Mouse (Mus musculus) bone marrow macrophage, adult 2 months (primary cell): ENCODE data around the gene Gm48552. TPM values are rescaled to one million over a fixed set of nuclear protein-coding genes. Genes with fewer than 3 reads are reported as not detected.

Source experiments
- H3K27ac ChIP-seq: 2 replicates; pipeline ENCODE4 v1.5.1; 2012; ENCODE audit warnings: low read depth, low read length; ENCODE audit not compliant: insufficient read depth
- H3K4me1 ChIP-seq: 2 replicates; pipeline ENCODE4 v1.6.1; 2012; ENCODE audit warnings: low read length; ENCODE audit not compliant: control insufficient read depth, insufficient read depth
- H3K4me3 ChIP-seq: 2 replicates; pipeline ENCODE4 v1.5.1; 2012; ENCODE audit warnings: mild to moderate bottlenecking, low read length, moderate library complexity; ENCODE audit not compliant: insufficient read depth
- CTCF ChIP-seq: IDR thresholded peaks from 2 replicates; pipeline ENCODE4 v1.5.1; 2012; ENCODE audit warnings: low read depth, mild to moderate bottlenecking, low read length, moderate library complexity
- POLR2A ChIP-seq: IDR thresholded peaks from 2 replicates; pipeline ENCODE4 v1.6.1; 2012; ENCODE audit warnings: mild to moderate bottlenecking, low read depth, low read length, borderline replicate concordance
- polyA plus RNA-seq: library from polyadenylated mRNA; stranded (reverse); fragments of >200 nt; gene quantifications from 2 replicates; pipeline ENCODE4 v1.2.4, GENCODE M21; 2012; ENCODE audit not compliant: missing spikeins, insufficient read depth, insufficient read length

The Gm48552 gene
- polyA plus RNA-seq, 1 experiment = not detected

DNA sequence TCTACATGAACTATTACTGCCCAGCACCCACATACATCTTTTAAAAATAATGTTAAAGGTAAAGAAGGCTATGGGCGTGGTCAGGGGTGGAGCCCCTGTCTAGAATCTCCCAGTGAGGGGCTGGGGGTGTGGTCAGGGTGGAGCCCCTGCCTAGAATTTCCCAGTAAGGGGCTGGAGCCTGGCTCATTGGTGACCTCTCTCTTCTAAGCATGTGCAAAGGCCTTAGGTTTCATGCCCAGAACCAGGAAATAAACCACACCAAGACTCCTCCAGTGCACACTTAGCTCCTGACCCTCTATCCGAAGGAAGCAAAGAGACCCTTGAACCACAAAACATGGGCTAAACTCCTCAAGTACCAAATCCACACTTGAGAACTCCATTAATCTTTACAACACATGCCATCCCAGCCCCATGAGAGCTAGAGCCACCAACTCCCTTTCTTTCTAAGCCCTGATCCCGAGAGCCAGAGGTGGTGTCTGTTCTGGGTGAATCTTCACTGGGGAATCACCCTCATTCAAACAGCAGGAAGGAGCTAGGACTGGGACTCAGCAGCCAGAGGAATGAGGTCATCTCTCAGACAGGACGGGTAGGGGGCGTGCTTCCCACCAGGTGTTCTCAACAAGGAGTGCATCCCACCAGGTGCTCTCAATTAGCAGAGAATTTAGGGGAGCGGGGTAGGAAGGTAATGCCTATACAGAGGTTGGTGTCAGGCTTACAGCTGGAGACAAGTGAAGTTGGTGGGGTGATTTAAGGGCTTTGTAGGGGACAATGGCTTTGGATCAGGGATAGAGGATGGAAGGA, 12.0 kb upstream of the Gm48552 start:
- Histone ChIP-seq H3K4me1 (peaks cover 17% of the 10 kb centered on the region), H3K4me3 (peak overlapping the region; percentile 83), H3K27ac (no peak overlapping the region)
- TF ChIP-seq CTCF = no peak
- no peak for TF ChIP-seq POLR2A

- TF ChIP-seq POLR2A = no peak
- TF ChIP-seq CTCF = no peak
- no peak overlapping the region; the same call in 1 of the 2 replicates for H3K27ac ChIP-seq
- peak overlapping the region; percentile 83 for H3K4me3 ChIP-seq
- H3K4me1 ChIP-seq = peaks cover 21% of the 10 kb centered on the region
Observed at GRCm38 (mm10) chr10:81377362-81377664, 11.5 kb upstream of the Gm48552 start.

- H3K4me1 ChIP-seq = peaks cover 24% of the 10 kb centered on the region
- H3K27ac ChIP-seq = peak within 1 kb of the TSS; percentile 54
- TF ChIP-seq CTCF (no peak), POLR2A (no peak)
Observed at GRCm38 (mm10) chr10:81377793-81378552, 10.8 kb upstream of the Gm48552 start, which contains the start of gene Fzr1. Gene Fzr1, minus strand, starts transcription at chr10:81378516.

DNA sequence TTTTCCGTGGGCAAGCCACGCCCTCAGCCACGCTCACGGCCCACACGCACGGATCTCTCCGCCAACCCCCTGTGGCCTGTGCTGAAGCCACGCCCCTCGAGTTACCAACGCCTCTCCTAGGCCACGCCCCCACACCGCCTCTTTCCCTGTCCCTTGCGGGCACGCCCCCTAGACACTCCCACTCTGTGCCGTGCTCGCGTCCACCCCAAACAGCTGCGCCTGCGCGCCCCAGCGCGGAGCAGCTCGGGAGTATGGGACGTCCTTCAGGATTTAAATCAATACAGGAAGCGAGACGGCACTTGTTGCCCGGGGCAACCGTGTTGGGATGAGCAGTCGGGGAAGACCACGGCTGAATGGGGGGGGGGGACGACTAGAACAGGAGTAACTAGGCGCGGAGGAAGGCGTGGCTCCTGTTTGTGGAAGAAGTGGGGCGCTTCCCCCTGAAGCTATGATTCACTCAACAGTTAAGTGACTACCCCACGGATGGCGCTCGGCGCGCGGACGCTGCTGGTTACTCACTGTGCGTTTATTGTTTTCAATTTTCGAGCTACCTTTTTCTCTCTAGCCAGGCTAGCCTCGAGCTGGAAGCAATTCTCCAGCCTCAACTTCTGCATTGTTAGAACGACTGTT, 10.1 kb upstream of the Gm48552 start:
- TF ChIP-seq POLR2A (no peak), CTCF (no peak)
- Histone ChIP-seq H3K4me3 (peak overlapping the region; percentile 72), H3K27ac (peak overlapping the region; percentile 54), H3K4me1 (peaks cover 24% of the 10 kb centered on the region)

More at GRCm38 (mm10) chr10:81377793-81378552, 10.8 kb upstream of the Gm48552 start, which contains the start of gene Fzr1:
- H3K4me3 ChIP-seq = peak within 1 kb of the TSS; percentile 83

- Histone ChIP-seq H3K4me3 (peak overlapping the region; percentile 72), H3K27ac (peak overlapping the region; percentile 54), H3K4me1 (peaks cover 24% of the 10 kb centered on the region)
- TF ChIP-seq POLR2A = no peak
Observed at GRCm38 (mm10) chr10:81379183-81379553, 9.6 kb upstream of the Gm48552 start.

DNA sequence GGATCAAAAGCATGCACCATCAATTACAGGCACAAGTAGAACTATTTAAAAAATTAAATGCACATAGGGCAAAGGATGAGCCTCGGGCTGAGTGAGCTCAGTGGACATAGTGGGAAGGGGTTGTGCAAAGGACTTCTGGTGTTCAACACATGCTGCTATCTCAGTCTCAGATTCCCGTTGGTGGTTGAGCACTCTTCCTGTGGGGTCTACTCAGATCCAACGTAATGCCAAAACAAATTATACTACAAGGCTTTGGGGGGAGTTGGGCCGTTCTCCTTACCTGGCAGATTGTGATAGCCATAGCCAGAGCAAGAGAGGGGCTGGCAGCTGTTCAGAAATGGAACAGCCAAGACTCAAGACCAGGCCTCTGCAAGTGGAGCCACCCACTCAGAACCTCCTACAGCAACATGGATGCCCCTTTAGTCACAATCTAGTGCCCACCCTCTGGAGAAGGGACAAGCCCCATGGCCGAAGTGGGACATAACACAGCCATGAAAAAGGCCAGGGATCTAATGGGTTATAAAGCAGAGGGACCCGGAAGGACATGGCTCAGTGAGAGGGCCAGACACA, 8.9 kb upstream of the Gm48552 start:
- Histone ChIP-seq H3K27ac (no peak overlapping the region), H3K4me1 (peaks cover 24% of the 10 kb centered on the region), H3K4me3 (no peak overlapping the region)
- TF ChIP-seq CTCF (no peak), POLR2A (no peak)

GRCm38 (mm10) chr10:81382039-81382438, 6.8 kb upstream of the Gm48552 start:
- Histone ChIP-seq H3K4me1 (peaks cover 25% of the 10 kb centered on the region), H3K4me3 (no peak overlapping the region), H3K27ac (0 out of 2 replicates have a peak overlapping the region, but pooled peaks have one; percentile 9)
- TF ChIP-seq CTCF (no peak), POLR2A (no peak)

GRCm38 (mm10) chr10:81383802-81384604, 4.8 kb upstream of the Gm48552 start, which contains the start of the genes Dohh and Gm48551:
Gene Dohh, plus strand, starts transcription at chr10:81384428.
Gene Gm48551, plus strand, starts transcription at chr10:81384466.
- H3K27ac ChIP-seq = peak within 1 kb of the TSS; percentile 82
- TF ChIP-seq POLR2A (peak; percentile 77; the same call in 1 of the 2 replicates), CTCF (no peak)
- H3K4me1 ChIP-seq = peaks cover 27% of the 10 kb centered on the region
- peak within 1 kb of the TSS; percentile 92 for H3K4me3 ChIP-seq

DNA sequence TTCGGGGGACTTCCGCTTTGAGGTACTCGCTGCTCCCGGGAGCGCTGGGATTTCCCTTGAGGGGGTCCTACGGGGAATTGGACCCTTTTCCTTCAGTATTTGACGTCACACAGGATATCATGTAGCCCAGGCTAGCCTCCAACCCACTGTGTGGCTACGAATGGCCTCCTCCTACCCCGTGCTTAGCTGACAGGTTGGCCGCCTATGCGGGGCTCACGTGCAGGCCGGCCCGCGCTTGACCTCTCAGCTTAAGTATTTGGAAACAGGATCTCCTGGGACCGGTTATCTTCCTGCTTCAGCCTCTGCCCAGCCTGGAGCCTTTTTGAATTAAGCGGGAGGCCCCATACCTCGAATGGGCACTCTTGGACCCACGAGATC, 4.2 kb upstream of the Gm48552 start:
- TF ChIP-seq CTCF (no peak), POLR2A (no peak)
- H3K4me1 ChIP-seq = peaks cover 31% of the 10 kb centered on the region
- H3K27ac ChIP-seq = peak overlapping the region; percentile 82
- H3K4me3 ChIP-seq = peak overlapping the region; percentile 92
